Mouse (Mus musculus) liver, embryonic 13.5 days (tissue): Measurements from ENCODE around the gene Pts. TPM values are rescaled to one million over a fixed set of nuclear protein-coding genes. Genes with fewer than 3 reads are reported as not detected.

Experiments used
- ATAC-seq: fragments of 200-750 bp; cut with Nextera tagmentation; 2 replicates; pipeline ENCODE4 v1.8.0; 2017; ENCODE audit warnings: low read depth, mild to moderate bottlenecking, moderate number of reproducible peaks, moderate library complexity
- DNase-seq: peaks from one replicate; pipeline ENCODE4 v3.0.0; 2022
- H3K27ac ChIP-seq: fragments of 300-500 bp; sonication (generic); 2 replicates; pipeline ENCODE4 v1.5.1; 2015; ENCODE audit warnings: moderate library complexity, mild to moderate bottlenecking, inconsistent platforms
- H3K27me3 ChIP-seq: fragments of 300-500 bp; sonication (generic); 2 replicates; pipeline ENCODE4 v1.6.1; 2015; ENCODE audit warnings: mild to moderate bottlenecking, inconsistent platforms
- H3K36me3 ChIP-seq: fragments of 300-500 bp; sonication (generic); 2 replicates; pipeline ENCODE4 v1.6.1; 2015; ENCODE audit warnings: mild to moderate bottlenecking, inconsistent platforms
- H3K4me1 ChIP-seq: fragments of 300-500 bp; sonication (generic); replicated peaks from 2 replicates; pipeline ENCODE4 v1.6.1; 2015; ENCODE audit warnings: inconsistent platforms
- H3K4me2 ChIP-seq: fragments of 300-500 bp; sonication (generic); 2 replicates; pipeline ENCODE4 v1.6.1; 2015; ENCODE audit warnings: inconsistent platforms, mild to moderate bottlenecking, moderate library complexity
- H3K4me3 ChIP-seq: fragments of 300-500 bp; sonication (generic); replicated peaks from 2 replicates; pipeline ENCODE4 v1.5.1; 2015; ENCODE audit warnings: mild to moderate bottlenecking, inconsistent platforms
- H3K9ac ChIP-seq: fragments of 300-500 bp; sonication (generic); 2 replicates; pipeline ENCODE4 v1.6.1; 2015; ENCODE audit warnings: mild to moderate bottlenecking, inconsistent platforms
- H3K9me3 ChIP-seq: fragments of 300-500 bp; sonication (generic); replicated peaks from 2 replicates; pipeline ENCODE4 v1.6.1; 2016; ENCODE audit warnings: inconsistent platforms
- WGBS: fragments of 180-500 bp; shearing (Covaris S2); methylation state at CpG from one replicate; pipeline ENCODE4 v1.1.7; 2015; ENCODE audit not compliant: insufficient replicate concordance; 5-methylcytosine and 5-hydroxymethylcytosine counted together
- polyA plus RNA-seq: library from polyadenylated mRNA; unstranded; fragments of >200 nt; fragmentation: Nextera tagmentation; extraction: Ambion mirVana; gene quantifications from 2 replicates; pipeline ENCODE4 v1.2.1, GENCODE M21; 2015

The Pts gene
- polyA plus RNA-seq: 41.6 and 43.4 TPM in 2 replicates

DNA sequence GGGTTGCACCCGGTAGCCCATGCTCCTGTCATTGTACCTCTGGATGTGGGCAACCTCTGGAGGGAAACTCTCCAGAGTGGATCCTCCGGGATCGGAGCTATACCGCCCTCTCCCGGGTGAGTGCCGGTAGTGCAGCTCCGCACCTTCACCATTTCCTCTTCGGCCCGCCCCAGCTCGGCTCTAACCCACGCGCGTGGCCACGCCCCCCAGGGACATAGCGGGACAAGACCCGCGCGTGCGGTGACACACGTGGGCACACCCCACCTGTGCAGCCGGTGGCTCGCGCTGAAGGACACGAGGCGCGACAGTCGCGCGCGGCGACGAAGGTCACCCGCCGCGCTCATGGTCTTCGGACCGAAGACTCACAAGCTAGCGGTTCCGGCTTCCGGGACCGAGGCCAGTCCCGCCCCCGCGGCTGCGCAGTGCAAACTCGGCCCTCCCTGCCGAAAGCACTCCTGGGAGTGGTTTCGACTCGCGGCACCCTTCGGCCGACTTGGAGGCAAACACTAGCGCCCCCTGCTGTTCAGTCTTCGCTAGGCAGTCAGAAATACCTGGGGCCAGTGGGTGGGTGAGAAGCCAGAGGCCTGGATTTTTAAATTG is at the start of gene Pts:
TSS of gene Pts (minus strand) at position 432 of the 600 bp plus-strand sequence.
- WGBS: under 1% methylated on average over 54 of the region's 54 CpGs
- peak within 1 kb of the TSS; percentile 74 for H3K4me3 ChIP-seq
- H3K4me2 ChIP-seq: peak within 1 kb of the TSS; percentile 85
- H3K27ac ChIP-seq: peak within 1 kb of the TSS; percentile 67
- H3K9me3 ChIP-seq: no peaks in the 10 kb centered on the region
- ATAC-seq: peak; percentile 98
- H3K36me3 ChIP-seq: peaks cover 10% of the 10 kb centered on the region
- DNase-seq: peak; percentile 91
- no peaks in the 10 kb centered on the region for H3K27me3 ChIP-seq
- H3K9ac ChIP-seq: peak within 1 kb of the TSS; percentile 76
- peaks cover 21% of the 10 kb centered on the region for H3K4me1 ChIP-seq

DNA sequence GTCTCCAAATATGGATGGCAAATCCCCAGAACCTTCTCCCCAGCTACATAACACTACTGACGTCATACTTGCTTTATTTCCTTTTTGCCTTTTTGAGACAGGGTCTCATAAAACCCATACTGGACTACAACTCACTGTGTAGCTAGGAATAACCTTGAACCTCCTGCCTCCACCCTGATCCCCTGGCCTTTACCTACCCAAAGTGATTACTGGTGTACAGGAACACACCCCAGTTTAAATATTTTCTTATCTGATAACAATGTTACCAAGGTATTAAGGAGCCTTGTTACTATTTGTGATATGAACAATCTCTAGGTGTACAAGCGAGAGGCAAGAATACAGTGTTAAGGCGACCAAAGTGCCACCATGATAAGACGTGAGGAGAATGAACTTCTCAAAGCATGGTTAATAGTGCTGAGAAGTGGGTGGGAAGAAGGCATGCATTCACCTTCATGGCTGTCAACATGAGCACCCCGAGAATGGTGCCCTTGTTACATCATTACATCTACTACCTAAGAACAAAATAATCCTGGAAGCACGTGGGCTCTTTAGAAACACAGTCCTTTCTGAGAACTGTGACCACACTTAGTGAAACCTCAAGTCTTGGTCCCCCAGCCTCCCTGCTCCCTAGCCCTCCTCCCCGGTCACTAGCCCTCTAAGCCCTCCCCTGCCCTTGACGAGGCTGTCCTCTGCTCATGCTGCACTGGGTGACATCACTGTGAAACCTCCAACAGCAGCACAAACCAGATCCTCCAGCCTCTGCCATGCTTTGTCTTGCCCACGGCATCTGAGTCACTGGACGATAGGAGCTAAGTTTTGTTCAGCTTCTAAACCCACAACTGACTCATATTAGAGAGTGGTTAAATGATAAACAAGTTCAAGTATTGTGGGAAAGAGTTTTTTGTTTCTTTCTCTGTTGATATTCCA is 41.3 kb upstream of the Pts start:
- ATAC-seq: no peak

DNA sequence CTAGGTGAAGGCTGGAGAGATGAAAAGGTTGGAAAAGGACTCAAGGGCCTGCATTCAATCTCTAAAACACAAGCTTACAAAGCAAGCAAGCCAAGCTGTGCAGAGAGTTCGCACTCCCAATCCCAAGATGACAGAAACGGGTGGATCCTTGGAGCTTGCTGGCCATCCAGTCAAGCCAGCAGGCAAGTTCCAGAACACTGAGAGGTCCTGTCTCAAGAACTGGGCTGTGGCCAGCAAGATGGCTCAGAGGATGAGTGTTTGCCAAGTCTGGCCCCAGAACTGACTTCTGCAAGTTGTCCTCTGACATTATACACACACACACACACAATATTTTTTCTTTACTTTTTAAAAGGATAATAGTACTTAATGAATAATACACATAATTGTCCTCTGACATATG is 39.4 kb upstream of the Pts start:
- H3K4me3 ChIP-seq: no peak overlapping the region
- H3K9ac ChIP-seq: no peak overlapping the region
- no peaks in the 10 kb centered on the region for H3K27me3 ChIP-seq
- no peaks in the 10 kb centered on the region for H3K9me3 ChIP-seq
- H3K4me1 ChIP-seq: no peaks in the 10 kb centered on the region
- H3K27ac ChIP-seq: no peak overlapping the region
- 67% methylated on average over 2 of the region's 2 CpGs for WGBS
- H3K4me2 ChIP-seq: no peak overlapping the region
- ATAC-seq (no peak), DNase-seq (no peak)
- H3K36me3 ChIP-seq: no peaks in the 10 kb centered on the region

More for the DNA sequence above, 41.3 kb upstream of the Pts start:
- Histone ChIP-seq H3K27ac (no peak overlapping the region), H3K4me3 (no peak overlapping the region), H3K36me3 (no peaks in the 10 kb centered on the region), H3K27me3 (no peaks in the 10 kb centered on the region), H3K4me1 (no peaks in the 10 kb centered on the region), H3K4me2 (no peak overlapping the region), H3K9me3 (no peaks in the 10 kb centered on the region), H3K9ac (no peak overlapping the region)
- DNase-seq: no peak
- WGBS: 56% methylated on average over 10 of the region's 10 CpGs

- Histone ChIP-seq H3K9ac (no peak overlapping the region), H3K36me3 (no peaks in the 10 kb centered on the region), H3K27ac (no peak overlapping the region), H3K4me1 (no peaks in the 10 kb centered on the region), H3K4me2 (no peak overlapping the region), H3K4me3 (no peak overlapping the region), H3K27me3 (no peaks in the 10 kb centered on the region), H3K9me3 (no peaks in the 10 kb centered on the region)
- no peak for DNase-seq
- ATAC-seq: no peak
- WGBS: 52% methylated on average over 4 of the region's 4 CpGs
Measured at GRCm38 (mm10) chr9:50567372-50567771, 38.8 kb upstream of the Pts start.

GRCm38 (mm10) chr9:50565940-50566339 is 37.4 kb upstream of the Pts start:
- no peak for ATAC-seq

DNA sequence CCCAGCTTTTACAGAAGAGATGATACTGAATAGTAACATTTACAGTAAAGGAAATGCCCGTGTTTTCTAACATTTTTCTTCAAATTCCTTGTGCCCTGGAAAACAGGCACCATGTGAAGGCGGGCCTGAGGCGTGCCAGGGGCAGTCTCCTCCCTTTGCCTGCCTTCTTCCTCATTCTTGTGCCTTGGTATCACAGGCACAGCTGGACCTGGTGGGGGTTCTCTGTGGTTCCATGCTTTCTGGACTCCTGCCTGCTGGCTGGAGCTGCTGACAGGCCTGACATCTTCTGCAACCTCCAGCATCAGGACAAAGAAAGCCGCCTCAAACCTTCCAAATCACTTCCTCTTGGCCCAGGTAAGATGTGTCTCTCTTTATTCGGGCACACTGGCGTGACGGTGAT is 36.6 kb upstream of the Pts start:
- Histone ChIP-seq H3K9me3 (no peaks in the 10 kb centered on the region), H3K4me1 (no peaks in the 10 kb centered on the region), H3K4me2 (no peak overlapping the region), H3K36me3 (no peaks in the 10 kb centered on the region), H3K9ac (no peak overlapping the region), H3K4me3 (no peak overlapping the region), H3K27me3 (no peaks in the 10 kb centered on the region), H3K27ac (no peak overlapping the region)
- no peak for DNase-seq
- no peak for ATAC-seq
- WGBS: 62% methylated on average over 7 of the region's 7 CpGs

More at GRCm38 (mm10) chr9:50565940-50566339, 37.4 kb upstream of the Pts start:
- H3K9ac ChIP-seq: no peak overlapping the region
- no peak overlapping the region for H3K4me3 ChIP-seq
- H3K27me3 ChIP-seq: no peaks in the 10 kb centered on the region
- H3K4me1 ChIP-seq: no peaks in the 10 kb centered on the region
- no peak overlapping the region for H3K27ac ChIP-seq
- H3K9me3 ChIP-seq: no peaks in the 10 kb centered on the region
- no peak overlapping the region for H3K4me2 ChIP-seq
- 32% methylated on average over 4 of the region's 4 CpGs for WGBS
- DNase-seq: no peak
- H3K36me3 ChIP-seq: no peaks in the 10 kb centered on the region

GRCm38 (mm10) chr9:50561918-50562360 is 33.4 kb upstream of the Pts start:
- Histone ChIP-seq H3K4me2 (no peak overlapping the region), H3K27ac (no peak overlapping the region), H3K4me1 (no peaks in the 10 kb centered on the region), H3K9ac (no peak overlapping the region), H3K27me3 (no peaks in the 10 kb centered on the region), H3K4me3 (no peak overlapping the region), H3K36me3 (no peaks in the 10 kb centered on the region), H3K9me3 (no peaks in the 10 kb centered on the region)
- 65% methylated on average over 2 of the region's 2 CpGs for WGBS
- ATAC-seq (no peak), DNase-seq (no peak)

GRCm38 (mm10) chr9:50561145-50561917 is 32.8 kb upstream of the Pts start, which contains the start of gene Tex12:
Gene Tex12, minus strand, starts transcription at chr9:50561325.
- WGBS: 82% methylated on average over 38 of the region's 38 CpGs
- H3K9me3 ChIP-seq: no peaks in the 10 kb centered on the region
- ATAC-seq (no peak), DNase-seq (no peak)
- no peak within 1 kb of the TSS for H3K27ac ChIP-seq
- H3K4me1 ChIP-seq: no peaks in the 10 kb centered on the region
- H3K36me3 ChIP-seq: no peaks in the 10 kb centered on the region
- H3K9ac ChIP-seq: no peak within 1 kb of the TSS
- H3K4me3 ChIP-seq: no peak within 1 kb of the TSS
- H3K27me3 ChIP-seq: no peaks in the 10 kb centered on the region
- no peak within 1 kb of the TSS for H3K4me2 ChIP-seq

DNA sequence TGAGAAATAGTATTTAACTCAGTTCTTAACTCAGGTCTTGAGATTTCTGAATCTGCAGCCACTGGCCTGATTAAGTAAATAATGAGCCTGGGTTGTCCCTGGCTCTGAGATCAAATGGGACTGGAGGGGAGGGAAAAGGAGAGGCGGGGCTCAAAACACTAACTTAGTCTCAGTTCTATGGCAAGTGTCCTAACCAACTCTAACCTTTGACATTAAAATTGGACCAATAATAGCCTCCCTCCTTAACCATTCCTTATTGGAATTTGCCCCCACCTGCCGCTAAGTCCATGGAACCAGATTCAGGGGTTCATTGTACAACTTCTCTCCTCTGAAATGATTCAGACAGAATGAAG is 26.5 kb upstream of the Pts start, which contains the start of gene Bco2:
TSS of gene Bco2 (minus strand) at position 88 of the 353 bp plus-strand sequence.
- 66% methylated on average over 2 of the region's 2 CpGs for WGBS
- no peak for DNase-seq
- 0 out of 2 replicates have a peak, but pooled peaks cover 4% of the 10 kb centered on the region for H3K4me1 ChIP-seq
- no peaks in the 10 kb centered on the region for H3K27me3 ChIP-seq
- H3K9me3 ChIP-seq: no peaks in the 10 kb centered on the region
- H3K4me2 ChIP-seq: no peak within 1 kb of the TSS
- no peak within 1 kb of the TSS for H3K4me3 ChIP-seq
- ATAC-seq: no peak
- H3K36me3 ChIP-seq: no peaks in the 10 kb centered on the region
- H3K27ac ChIP-seq: no peak within 1 kb of the TSS
- H3K9ac ChIP-seq: no peak within 1 kb of the TSS

- ATAC-seq (no peak), DNase-seq (no peak)
- Histone ChIP-seq H3K36me3 (no peaks in the 10 kb centered on the region), H3K27me3 (no peaks in the 10 kb centered on the region), H3K9me3 (no peaks in the 10 kb centered on the region), H3K4me3 (no peak within 1 kb of the TSS), H3K27ac (no peak within 1 kb of the TSS), H3K9ac (no peak within 1 kb of the TSS), H3K4me1 (0 out of 2 replicates have a peak, but pooled peaks cover 4% of the 10 kb centered on the region), H3K4me2 (no peak within 1 kb of the TSS)
- 34% methylated on average over 12 of the region's 12 CpGs for WGBS
Measured at GRCm38 (mm10) chr9:50554241-50555093, 25.9 kb upstream of the Pts start, which contains the start of gene Il18. Gene Il18, plus strand, starts transcription at chr9:50554827.
